Mouse (Mus musculus) left cerebral cortex, adult 11 months (tissue): ENCODE data around the gene Rnaseh2a.

Experiments
- DNase-seq: peaks from one replicate; pipeline ENCODE4 v3.0.0; 2022; ENCODE audit warnings: low spot score

Gene Rnaseh2a

DNA sequence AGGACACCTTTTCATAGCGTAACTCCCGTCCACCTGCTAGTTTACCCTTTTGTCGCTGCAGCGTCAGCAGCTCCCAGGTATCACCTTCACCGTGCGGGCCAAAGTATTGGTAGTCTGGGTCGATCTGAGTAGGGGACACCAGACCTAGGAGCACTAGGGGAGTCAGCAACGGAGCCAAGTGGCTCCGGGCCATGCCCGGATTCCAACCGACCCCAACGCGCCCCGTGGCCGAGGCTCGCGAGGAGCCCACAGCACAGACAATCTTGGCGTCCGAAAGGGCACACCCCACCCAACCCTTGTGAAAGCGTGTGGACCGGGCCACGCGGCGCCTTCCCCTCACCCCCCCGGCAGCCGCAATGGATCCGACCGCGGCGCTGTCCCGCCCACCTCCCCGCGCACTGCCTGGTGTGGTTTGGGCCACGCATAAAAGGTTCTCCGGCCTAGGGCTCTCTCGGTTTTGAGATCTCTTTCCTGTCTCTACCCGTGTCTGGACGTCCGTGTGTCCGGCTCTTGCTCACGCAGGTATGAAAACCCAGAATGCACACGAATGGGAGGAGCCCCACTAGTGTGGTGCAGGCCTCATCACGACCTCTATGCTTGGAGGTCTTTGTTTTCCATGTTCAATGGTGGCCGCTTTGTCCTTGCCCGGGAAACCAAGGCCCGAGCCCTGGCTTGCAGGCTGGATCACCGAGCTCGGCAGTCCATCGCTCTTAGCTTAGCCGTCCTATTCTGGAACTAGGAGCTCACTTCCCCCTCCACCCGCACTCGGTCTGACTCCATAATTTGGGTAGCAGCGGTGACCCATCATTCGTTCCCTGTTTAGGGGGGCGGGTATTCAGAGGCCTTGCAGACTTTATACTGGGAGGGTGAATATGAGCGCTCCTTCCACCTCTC, at the start of gene Rnaseh2a, which contains the start of the genes Gm49661 and Prdx2:
Rnaseh2a (minus strand) TSS at position 527 of the 894 bp plus-strand sequence.
Gm49661 (minus strand) TSS at position 193 of the 894 bp plus-strand sequence.
Prdx2 (plus strand) TSS at position 347 of the 894 bp plus-strand sequence.
- no peak for DNase-seq

DNA sequence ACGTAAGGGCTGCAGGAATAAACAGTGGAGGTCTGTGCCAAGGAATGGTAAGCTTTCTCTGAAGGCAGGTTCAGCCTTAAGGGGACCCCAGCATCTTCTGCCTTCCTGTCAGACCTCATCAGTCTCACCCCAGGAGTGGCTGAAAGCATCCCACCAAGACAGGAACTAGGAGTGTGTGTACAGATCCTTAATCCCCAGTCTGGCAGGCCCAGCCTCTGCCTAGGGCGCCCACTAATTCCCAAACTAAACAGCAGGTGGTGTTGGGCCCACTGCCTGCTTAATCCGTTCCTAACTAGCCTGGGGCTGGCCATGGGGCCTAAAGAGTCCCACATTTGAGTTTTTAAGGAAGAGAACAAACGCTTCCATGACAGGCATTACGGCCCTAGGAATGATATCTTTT, 47.6 kb upstream of the Rnaseh2a start:
- no peak for DNase-seq

GRCm38 (mm10) chr8:85016724-85017123, 47.2 kb upstream of the Rnaseh2a start:
- DNase-seq, result no peak

GRCm38 (mm10) chr8:85014431-85014830, 44.9 kb upstream of the Rnaseh2a start, which contains the start of gene Best2:
TSS of gene Best2 (minus strand) at chr8:85014531.
- DNase-seq, result no peak

GRCm38 (mm10) chr8:85013230-85013840, 43.8 kb upstream of the Rnaseh2a start:
- DNase-seq, result peak; percentile 67

GRCm38 (mm10) chr8:85011242-85011641, 41.7 kb upstream of the Rnaseh2a start:
- DNase-seq, result no peak

DNA sequence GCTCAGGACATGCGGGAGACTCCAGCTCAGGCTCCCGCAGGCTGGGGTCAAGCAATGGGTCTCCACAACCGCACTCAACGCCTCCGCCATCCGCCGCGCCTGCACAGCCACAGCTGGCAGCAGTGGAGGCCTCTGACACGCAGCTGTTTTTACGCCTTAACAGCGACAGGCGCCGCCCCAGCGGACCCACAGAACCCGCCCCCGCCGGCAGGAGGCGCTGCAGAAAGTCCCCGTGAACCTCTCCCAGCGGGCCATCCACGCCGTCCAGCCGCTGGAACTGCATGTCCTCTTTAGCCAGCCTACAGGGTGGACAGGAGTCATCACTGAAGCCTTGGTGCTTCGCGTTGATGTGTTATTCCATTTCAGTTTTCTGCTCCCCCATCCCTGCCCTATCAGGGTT, 38.1 kb upstream of the Rnaseh2a start:
- no peak for DNase-seq

DNA sequence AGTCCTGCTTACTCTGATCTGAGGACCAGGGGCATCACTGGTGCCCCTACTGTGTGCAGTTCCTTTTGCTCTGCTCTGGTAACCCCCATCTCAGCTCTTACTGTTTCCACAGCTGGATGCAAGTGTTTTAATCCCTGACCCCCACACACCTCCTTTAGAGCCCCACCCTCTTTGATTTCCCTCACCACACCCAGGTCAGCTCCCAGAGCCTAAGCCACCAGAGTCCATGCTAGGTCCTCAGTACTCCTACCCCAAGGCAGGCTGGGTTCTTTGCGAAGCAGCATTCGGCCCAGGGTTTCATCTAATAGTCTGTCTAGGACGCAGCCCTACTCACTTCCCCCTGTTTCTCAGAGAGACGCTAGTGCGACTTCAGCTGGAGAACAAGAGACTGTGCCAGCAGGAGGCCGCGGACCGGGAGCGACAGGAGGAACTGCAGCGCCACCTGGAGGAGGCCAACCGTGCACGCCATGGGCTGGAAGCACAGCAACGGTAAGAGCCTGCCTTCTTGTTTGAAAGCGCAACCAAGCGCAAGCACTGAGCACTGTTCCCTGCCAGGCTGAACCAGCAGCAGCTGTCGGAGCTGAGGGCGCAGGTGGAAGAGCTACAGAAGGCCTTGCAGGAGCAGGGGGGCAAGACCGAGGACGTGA, 28.2 kb upstream of the Rnaseh2a start:
- peak; percentile 76 for DNase-seq

DNA sequence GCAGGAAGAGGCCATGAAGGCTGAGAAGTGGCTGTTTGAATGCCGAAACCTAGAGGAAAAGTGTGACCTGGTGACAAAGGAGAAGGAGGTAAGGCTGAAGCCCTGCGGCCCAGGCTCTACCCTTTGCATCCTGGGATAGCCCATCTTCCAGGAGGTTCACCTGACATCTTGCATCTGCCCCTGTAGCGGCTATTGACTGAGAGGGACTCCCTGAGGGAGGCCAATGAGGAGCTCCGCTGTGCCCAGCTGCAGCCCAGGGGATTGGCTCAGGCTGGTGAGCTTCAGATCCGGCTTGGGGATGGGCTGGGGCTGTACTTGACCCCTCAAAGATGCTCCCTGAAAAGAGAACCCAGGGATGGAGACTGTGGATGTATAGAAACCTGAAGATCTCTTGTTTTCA, 27.4 kb upstream of the Rnaseh2a start:
- DNase-seq, result no peak

GRCm38 (mm10) chr8:84995680-84996079, 26.1 kb upstream of the Rnaseh2a start:
- no peak for DNase-seq

GRCm38 (mm10) chr8:84994375-84994774, 24.8 kb upstream of the Rnaseh2a start:
- DNase-seq, result no peak

DNA sequence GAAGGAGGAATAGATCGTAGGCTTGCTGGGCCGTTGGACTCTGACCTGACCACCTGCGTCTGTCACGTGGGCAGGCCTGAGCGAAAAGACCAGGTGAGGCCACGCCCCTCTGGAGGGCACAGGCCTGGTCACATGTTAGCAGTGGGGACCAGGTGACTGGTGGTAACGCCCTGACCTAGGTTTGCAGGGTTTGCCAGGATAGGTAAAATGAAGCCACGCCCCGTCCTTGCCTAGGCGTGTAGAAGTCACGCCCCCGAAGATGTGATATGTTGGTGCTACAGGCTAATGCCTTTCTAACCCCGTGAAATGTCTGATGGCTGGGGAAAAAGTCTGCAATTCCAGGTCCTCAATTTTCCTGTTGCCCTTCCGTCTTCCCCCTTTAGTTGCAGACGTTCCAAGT, 21.3 kb upstream of the Rnaseh2a start:
- DNase-seq, result no peak

DNA sequence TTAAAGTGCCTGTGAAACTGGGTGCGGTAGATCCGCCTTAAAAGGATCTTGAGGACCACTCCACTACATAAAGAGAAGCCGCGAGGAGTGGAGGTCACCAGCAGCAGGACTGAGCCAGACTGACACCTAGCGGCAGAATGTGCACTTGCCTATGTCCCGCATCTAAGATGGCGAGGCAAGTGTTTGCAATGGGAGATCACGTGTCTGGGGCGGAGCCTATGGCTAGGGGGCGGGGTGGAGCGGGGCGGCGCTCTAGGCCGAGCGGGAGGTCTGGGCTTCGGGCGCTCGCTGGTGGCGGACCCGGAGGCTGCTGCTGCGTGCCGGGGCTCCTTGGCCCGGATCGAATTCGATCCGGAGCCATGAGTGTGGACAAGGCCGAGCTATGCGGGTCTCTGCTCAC, 20.8 kb upstream of the Rnaseh2a start, which contains the start of gene Hook2:
Hook2 (plus strand) TSS at position 255 of the 400 bp plus-strand sequence.
- peak; percentile 94 for DNase-seq

GRCm38 (mm10) chr8:84989810-84990209, 20.2 kb upstream of the Rnaseh2a start:
- peak; percentile 85 for DNase-seq

- DNase-seq, result no peak
Measured at GRCm38 (mm10) chr8:84989311-84989731, 19.8 kb upstream of the Rnaseh2a start.

GRCm38 (mm10) chr8:84987903-84988302, 18.3 kb upstream of the Rnaseh2a start:
- no peak for DNase-seq

DNA sequence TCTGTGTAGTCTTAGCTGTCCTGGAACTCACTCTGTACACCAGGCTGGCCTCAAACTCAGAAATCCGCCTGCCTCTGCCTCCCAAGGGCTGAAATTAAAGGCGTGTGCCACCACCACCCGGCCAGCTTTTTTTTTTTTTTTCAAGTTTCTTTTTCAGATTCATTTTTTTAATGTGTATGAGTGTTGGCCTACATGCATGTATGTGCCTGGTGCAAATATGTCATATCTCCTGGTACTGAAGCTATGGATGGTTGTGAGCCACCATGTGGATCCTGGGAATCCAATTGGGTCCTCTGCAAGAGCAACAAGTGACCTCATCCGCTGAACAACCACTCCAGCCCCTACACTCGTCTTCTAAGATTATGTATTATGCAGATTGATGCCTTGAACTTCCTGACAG, 17.8 kb upstream of the Rnaseh2a start:
- DNase-seq, result no peak

DNA sequence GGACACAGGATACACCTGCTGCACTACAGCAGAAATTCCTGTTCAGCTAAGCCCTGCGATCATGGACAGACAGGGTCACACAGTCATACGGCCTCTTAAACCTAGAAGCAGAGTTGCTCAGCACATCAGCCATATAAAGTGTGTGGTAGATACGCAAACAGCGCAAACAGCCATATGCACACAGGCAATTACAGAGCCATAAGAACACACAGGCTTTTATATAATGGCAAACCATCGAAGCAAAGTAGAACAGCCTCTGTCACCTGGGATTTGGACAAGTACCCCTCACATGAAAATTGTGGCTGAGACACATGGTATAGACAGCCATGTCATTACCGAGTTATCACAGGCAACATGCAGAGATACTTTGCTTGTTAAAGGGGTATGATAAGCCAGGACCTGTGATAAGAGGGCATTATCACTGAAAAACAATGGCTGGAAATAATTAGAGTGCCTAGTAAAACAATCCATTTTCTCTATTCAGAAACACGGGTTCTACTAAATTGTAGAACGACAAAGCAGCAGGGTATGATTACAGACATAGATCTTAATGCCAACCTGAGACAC, 16.9 kb upstream of the Rnaseh2a start:
- no peak for DNase-seq

GRCm38 (mm10) chr8:84985684-84986378, 16.3 kb upstream of the Rnaseh2a start:
- DNase-seq, result peak; percentile 93

DNA sequence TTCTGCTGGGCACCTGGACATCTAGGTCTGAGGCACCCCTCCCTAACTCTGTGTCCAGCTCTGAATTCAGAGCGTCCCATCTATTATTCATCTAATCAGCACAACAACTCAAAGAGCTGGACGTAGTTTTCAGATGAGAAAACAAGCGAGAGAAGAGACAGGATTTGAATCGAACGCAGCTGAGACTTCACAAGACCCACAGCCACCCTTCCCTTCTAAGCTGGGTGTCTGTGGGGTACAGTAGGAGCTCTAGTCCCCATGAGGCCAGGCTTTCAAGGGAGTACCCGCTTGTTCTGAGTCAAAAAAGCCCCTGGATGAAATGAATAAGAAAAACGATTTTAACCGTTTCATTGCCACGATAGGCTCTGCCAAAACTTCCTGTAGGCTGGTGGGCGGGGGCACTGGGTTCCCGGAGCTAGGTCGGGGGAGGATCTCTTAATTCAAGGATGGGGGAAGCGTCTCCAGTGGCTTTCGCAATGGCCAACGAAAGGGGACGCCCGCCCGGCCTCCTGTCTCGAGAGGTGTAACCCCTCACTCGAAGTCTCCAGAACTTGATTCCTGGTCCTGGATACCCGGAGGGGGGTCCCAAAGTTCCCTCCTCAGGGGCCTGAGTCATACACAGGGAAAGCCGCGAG, 15.6 kb upstream of the Rnaseh2a start:
- no peak for DNase-seq
